Mouse (Mus musculus) adipose tissue, adult 10 weeks (tissue): ENCODE data around the gene Lrrfip2. TPM values are rescaled to one million over a fixed set of nuclear protein-coding genes. Genes with fewer than 3 reads are reported as not detected.

ENCODE experiments used
- polyA plus RNA-seq: library from polyadenylated mRNA; stranded (reverse); fragments of 350-450 nt; fragmentation: Illumina TruSeq; extraction: RNeasy Lipid Tissue Mini Kit (QIAGEN cat#74804); gene quantifications from one replicate; pipeline ENCODE4 v1.2.3, GENCODE M21; 2014; ENCODE audit warnings: low read depth, low replicate concordance

Gene Lrrfip2
- polyA plus RNA-seq = 36.5 TPM

GRCm38 (mm10) chr9:111117126-111117642, at the start of gene Lrrfip2:
Lrrfip2 (plus strand) TSS chr9:111117592.

GRCm38 (mm10) chr9:111271434-111272160, 154.2 kb downstream of the Lrrfip2 start, which contains the start of the genes Mlh1 and Epm2aip1:
Mlh1 (minus strand) TSS chr9:111271791.
Epm2aip1 (plus strand) TSS chr9:111271929.

Other genes with a start within 250 kb of the Lrrfip2 start
- 15.2 TPM for gene Als2cl, start 237.7 kb upstream of the Lrrfip2 start, polyA plus RNA-seq
- 1.6 TPM for gene Tmie, start 237.5 kb upstream of the Lrrfip2 start, polyA plus RNA-seq
- not detected for gene Fam240a, start 200.7 kb upstream of the Lrrfip2 start, polyA plus RNA-seq
- 0.15 TPM for gene Tdgf1, start 171.4 kb upstream of the Lrrfip2 start, polyA plus RNA-seq
- not detected for gene Lrrc2, start 166.0 kb upstream of the Lrrfip2 start, polyA plus RNA-seq
- gene Rtp3, start 127.0 kb upstream of the Lrrfip2 start, polyA plus RNA-seq = 2.5 TPM
- gene Ltf, start 98.3 kb upstream of the Lrrfip2 start, polyA plus RNA-seq = 108 TPM
- 2.5 TPM for gene Ccrl2, start 60.1 kb upstream of the Lrrfip2 start, polyA plus RNA-seq
- gene Mlh1, start 154.2 kb downstream of the Lrrfip2 start, polyA plus RNA-seq = 24.6 TPM
- 22.0 TPM for gene Epm2aip1, start 154.3 kb downstream of the Lrrfip2 start, polyA plus RNA-seq
- gene Trank1, start 194.1 kb downstream of the Lrrfip2 start, polyA plus RNA-seq = 53.7 TPM